Mouse (Mus musculus): Measurements from ENCODE around the gene Ccdc51. TPM values are rescaled to one million over a fixed set of nuclear protein-coding genes. Genes with fewer than 3 reads are reported as not detected.

The Ccdc51 gene
- total and polyA plus RNA-seq, 2 experiments from 2014 or later, result 5.1 to 8.4 TPM

DNA sequence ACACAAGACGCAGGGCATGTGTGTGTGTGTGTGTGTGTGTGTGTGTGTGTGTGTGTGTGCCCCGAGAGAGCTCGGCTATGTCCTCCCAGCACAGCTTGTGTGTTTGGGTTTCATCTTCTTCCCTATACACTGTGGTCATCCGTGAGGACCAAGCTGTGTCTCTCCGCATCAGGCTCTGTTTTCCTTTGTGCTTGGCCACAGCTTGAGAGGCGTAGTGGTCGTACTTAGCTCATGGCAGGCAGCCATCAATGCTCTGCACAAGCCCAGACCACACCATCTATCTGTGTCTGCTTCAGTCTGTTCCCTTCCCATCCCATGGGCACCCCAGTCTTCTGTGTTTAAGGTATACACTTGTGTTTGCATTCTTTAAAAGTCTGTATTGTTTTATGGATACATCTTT is 40.9 kb upstream of the Ccdc51 start:
- H3K4me1 ChIP-seq (ENCODE audit: insufficient read depth, low read length), result no peaks in the 10 kb centered on the region
- TF ChIP-seq CTCF (IDR thresholded peaks at IDR 0.05; ENCODE audit: low read depth), result no peak
- no peak overlapping the region for H3K9ac ChIP-seq (replicated peaks; ENCODE audit: low read length)
- DNase-seq (ENCODE audit: low spot score) (no peak), ATAC-seq (no peak)
- 64% methylated on average over 7 of the region's 7 CpGs for WGBS
- H3K27me3 ChIP-seq (ENCODE audit: insufficient read depth, low read length), result no peaks in the 10 kb centered on the region
- no peak overlapping the region for H3K4me3 ChIP-seq (ENCODE audit: low read length)
- H3K36me3 ChIP-seq (ENCODE audit: insufficient read depth, low read length), result no peaks in the 10 kb centered on the region
- H3K27ac ChIP-seq, result no peak overlapping the region
- H3K4me2 ChIP-seq (ENCODE audit: low read depth, low read length), result no peak overlapping the region
- H3K9me3 ChIP-seq (ENCODE audit: low read length), result no peaks in the 10 kb centered on the region

DNA sequence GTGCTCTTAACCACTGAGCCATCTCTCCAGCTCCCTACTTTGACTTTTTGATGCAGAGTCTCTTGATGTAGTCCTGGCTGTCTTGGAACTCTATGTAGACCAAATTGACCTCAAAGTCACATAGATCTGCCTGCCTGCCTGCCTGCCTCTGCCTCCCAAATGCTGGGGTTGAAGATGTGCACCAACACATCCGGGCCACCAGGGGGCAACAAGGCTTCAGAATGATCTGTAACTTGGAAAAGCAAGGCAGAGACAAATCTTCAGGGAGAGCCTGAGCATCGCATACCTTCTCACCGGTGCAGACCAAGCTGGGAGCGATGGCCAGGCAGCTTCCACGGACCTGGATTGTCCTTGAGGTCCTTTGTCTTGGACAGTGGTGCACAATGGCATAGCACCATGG is 36.0 kb upstream of the Ccdc51 start:
- Histone ChIP-seq H3K27me3 (ENCODE audit: insufficient read depth, low read length) (no peaks in the 10 kb centered on the region), H3K9ac (replicated peaks; ENCODE audit: low read length) (no peak overlapping the region), H3K9me3 (ENCODE audit: low read length) (no peaks in the 10 kb centered on the region), H3K4me1 (ENCODE audit: insufficient read depth, low read length) (no peaks in the 10 kb centered on the region), H3K27ac (no peak overlapping the region), H3K36me3 (ENCODE audit: insufficient read depth, low read length) (no peaks in the 10 kb centered on the region), H3K4me2 (ENCODE audit: low read depth, low read length) (no peak overlapping the region), H3K4me3 (ENCODE audit: low read length) (no peak overlapping the region)
- TF ChIP-seq CTCF (IDR thresholded peaks at IDR 0.05; ENCODE audit: low read depth), result peak; percentile 74
- ATAC-seq (no peak), DNase-seq (ENCODE audit: low spot score) (peak; percentile 41)
- WGBS, result 34% methylated on average over 5 of the region's 5 CpGs

- DNase-seq (ENCODE audit: low spot score) (no peak), ATAC-seq (no peak)
- Histone ChIP-seq H3K36me3 (ENCODE audit: insufficient read depth, low read length) (no peaks in the 10 kb centered on the region), H3K27ac (no peak overlapping the region), H3K9ac (replicated peaks; ENCODE audit: low read length) (no peak overlapping the region), H3K4me1 (ENCODE audit: insufficient read depth, low read length) (no peaks in the 10 kb centered on the region), H3K27me3 (ENCODE audit: insufficient read depth, low read length) (no peaks in the 10 kb centered on the region), H3K9me3 (ENCODE audit: low read length) (no peaks in the 10 kb centered on the region), H3K4me3 (ENCODE audit: low read length) (no peak overlapping the region), H3K4me2 (ENCODE audit: low read depth, low read length) (no peak overlapping the region)
- 85% methylated on average over 7 of the region's 7 CpGs for WGBS
- TF ChIP-seq CTCF (IDR thresholded peaks at IDR 0.05; ENCODE audit: low read depth), result no peak
Observed at GRCm38 (mm10) chr9:109049316-109049715, 33.0 kb upstream of the Ccdc51 start.

- Histone ChIP-seq H3K36me3 (ENCODE audit: insufficient read depth, low read length) (no peaks in the 10 kb centered on the region), H3K9ac (replicated peaks; ENCODE audit: low read length) (0 out of 2 replicates have a peak overlapping the region, but pooled peaks have one; percentile 13), H3K27me3 (ENCODE audit: insufficient read depth, low read length) (no peaks in the 10 kb centered on the region), H3K4me3 (ENCODE audit: low read length) (no peak overlapping the region), H3K4me1 (ENCODE audit: insufficient read depth, low read length) (peaks cover 3% of the 10 kb centered on the region; the same call in 1 of the 2 replicates), H3K4me2 (ENCODE audit: low read depth, low read length) (no peak overlapping the region), H3K9me3 (ENCODE audit: low read length) (no peaks in the 10 kb centered on the region), H3K27ac (no peak overlapping the region)
- TF ChIP-seq CTCF (IDR thresholded peaks at IDR 0.05; ENCODE audit: low read depth), result no peak
- 83% methylated on average over 9 of the region's 9 CpGs for WGBS
- ATAC-seq (no peak), DNase-seq (ENCODE audit: low spot score) (no peak)
Observed at GRCm38 (mm10) chr9:109049996-109050673, 32.2 kb upstream of the Ccdc51 start.

GRCm38 (mm10) chr9:109050674-109050997 is 31.7 kb upstream of the Ccdc51 start:
- no peak for DNase-seq (ENCODE audit: low spot score)
- Histone ChIP-seq H3K9ac (replicated peaks; ENCODE audit: low read length) (0 out of 2 replicates have a peak overlapping the region, but pooled peaks have one; percentile 13), H3K27me3 (ENCODE audit: insufficient read depth, low read length) (no peaks in the 10 kb centered on the region), H3K4me2 (ENCODE audit: low read depth, low read length) (no peak overlapping the region), H3K9me3 (ENCODE audit: low read length) (no peaks in the 10 kb centered on the region), H3K4me1 (ENCODE audit: insufficient read depth, low read length) (peaks cover 8% of the 10 kb centered on the region), H3K36me3 (ENCODE audit: insufficient read depth, low read length) (no peaks in the 10 kb centered on the region), H3K27ac (no peak overlapping the region), H3K4me3 (ENCODE audit: low read length) (no peak overlapping the region)
- WGBS, result 82% methylated on average over 3 of the region's 3 CpGs
- TF ChIP-seq CTCF (IDR thresholded peaks at IDR 0.05; ENCODE audit: low read depth), result no peak
- ATAC-seq, result no peak

DNA sequence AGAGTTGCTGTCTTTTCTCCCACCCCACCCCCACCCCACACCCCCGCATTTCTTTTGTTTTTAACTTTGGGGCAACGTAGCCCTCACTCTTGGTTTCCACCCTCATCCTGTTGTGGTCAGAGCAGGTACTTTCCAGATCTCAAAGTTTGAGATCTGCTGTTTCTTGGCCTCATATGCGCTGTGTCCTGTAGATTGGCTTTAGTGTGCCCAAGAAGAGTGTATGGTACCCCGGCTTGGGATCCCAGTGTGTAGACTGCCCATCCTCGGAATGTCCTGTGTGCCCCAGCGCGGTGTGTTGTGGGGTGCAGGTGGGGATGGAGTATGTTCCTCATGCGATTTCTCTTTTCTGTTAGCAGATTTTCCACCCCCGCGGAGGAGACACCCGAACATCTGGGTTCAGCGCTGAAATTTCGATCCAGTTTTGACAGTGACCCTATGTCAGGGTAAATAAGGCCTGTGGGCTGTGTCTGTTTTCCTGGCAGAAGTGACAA is 31.2 kb upstream of the Ccdc51 start:
- Histone ChIP-seq H3K4me2 (ENCODE audit: low read depth, low read length) (no peak overlapping the region), H3K4me3 (ENCODE audit: low read length) (no peak overlapping the region), H3K27me3 (ENCODE audit: insufficient read depth, low read length) (no peaks in the 10 kb centered on the region), H3K27ac (no peak overlapping the region), H3K9ac (replicated peaks; ENCODE audit: low read length) (no peak overlapping the region), H3K9me3 (ENCODE audit: low read length) (no peaks in the 10 kb centered on the region), H3K36me3 (ENCODE audit: insufficient read depth, low read length) (no peaks in the 10 kb centered on the region), H3K4me1 (ENCODE audit: insufficient read depth, low read length) (peaks cover 9% of the 10 kb centered on the region)
- 91% methylated on average over 13 of the region's 13 CpGs for WGBS
- no peak for TF ChIP-seq CTCF (IDR thresholded peaks at IDR 0.05; ENCODE audit: low read depth)
- DNase-seq (ENCODE audit: low spot score) (no peak), ATAC-seq (no peak)

Data from hindbrain, postnatal 0 days (tissue).